Mouse (Mus musculus) lung, embryonic 16.5 days (tissue): Measurements from ENCODE around the gene Sorbs1. TPM values are rescaled to one million over a fixed set of nuclear protein-coding genes. Genes with fewer than 3 reads are reported as not detected.
"Not testable (repeated sequence)": the region's sequence is repeated elsewhere in the genome, so short reads cannot be mapped to it uniquely, and the experiment has no call there.

Experiments used
- ATAC-seq: fragments of 200-750 bp; cut with Nextera tagmentation; 2 replicates; pipeline ENCODE4 v1.8.0; 2017; ENCODE audit warnings: low read depth, mild to moderate bottlenecking, moderate library complexity
- H3K27ac ChIP-seq: fragments of 300-500 bp; sonication (generic); 2 replicates; pipeline ENCODE4 v1.5.1; 2014; ENCODE audit warnings: mild to moderate bottlenecking, control low read depth, low read length
- H3K27me3 ChIP-seq: fragments of 300-500 bp; sonication (generic); 2 replicates; pipeline ENCODE4 v1.6.1; 2014; ENCODE audit warnings: low read depth, low read length, mixed read lengths; ENCODE audit not compliant: control insufficient read depth, insufficient read depth
- H3K36me3 ChIP-seq: fragments of 300-500 bp; sonication (generic); 2 replicates; pipeline ENCODE4 v1.6.1; 2014; ENCODE audit warnings: low read length; ENCODE audit not compliant: control insufficient read depth, insufficient read depth
- H3K4me1 ChIP-seq: fragments of 300-500 bp; sonication (generic); replicated peaks from 2 replicates; pipeline ENCODE4 v1.6.1; 2014; ENCODE audit warnings: low read length, mixed read lengths; ENCODE audit not compliant: control insufficient read depth, insufficient read depth
- H3K4me2 ChIP-seq: fragments of 300-500 bp; sonication (generic); 2 replicates; pipeline ENCODE4 v1.6.1; 2014; ENCODE audit warnings: low read depth, low read length, control low read depth
- H3K4me3 ChIP-seq: fragments of 300-500 bp; sonication (generic); 2 replicates; pipeline ENCODE4 v1.5.1; 2014; ENCODE audit warnings: mild to moderate bottlenecking, low read length, control low read depth
- H3K9ac ChIP-seq: fragments of 300-500 bp; sonication (generic); 2 replicates; pipeline ENCODE4 v1.6.1; 2014; ENCODE audit warnings: low read length, control low read depth
- H3K9me3 ChIP-seq: fragments of 300-500 bp; sonication (generic); 2 replicates; pipeline ENCODE4 v1.6.1; 2016; ENCODE audit warnings: low read length; ENCODE audit not compliant: control insufficient read depth
- WGBS: fragments of 180-500 bp; shearing (Covaris S2); extraction: QIAGEN DNeasy Blood & Tissue Kit; methylation state at CpG from one replicate; pipeline ENCODE4 v1.1.7; 2014; 5-methylcytosine and 5-hydroxymethylcytosine counted together
- polyA plus RNA-seq: library from polyadenylated mRNA; unstranded; fragments of >200 nt; fragmentation: Nextera tagmentation; extraction: Ambion mirVana; gene quantifications from 2 replicates; pipeline ENCODE4 v1.2.1, GENCODE M21; 2015

Sorbs1 gene
- polyA plus RNA-seq, result 45.9 and 51.5 TPM in 2 replicates

GRCm38 (mm10) chr19:40513632-40514078 is at the start of gene Sorbs1:
Sorbs1 (minus strand) TSS chr19:40513779.
- no peaks in the 10 kb centered on the region for H3K36me3 ChIP-seq
- H3K4me1 ChIP-seq, result peaks cover 25% of the 10 kb centered on the region
- H3K9ac ChIP-seq, result peak within 1 kb of the TSS; percentile 88
- H3K27ac ChIP-seq, result peak within 1 kb of the TSS; percentile 86
- no peaks in the 10 kb centered on the region for H3K9me3 ChIP-seq
- no peaks in the 10 kb centered on the region for H3K27me3 ChIP-seq
- peak within 1 kb of the TSS; percentile 74 for H3K4me3 ChIP-seq
- peak within 1 kb of the TSS; percentile 96 for H3K4me2 ChIP-seq
- under 1% methylated on average over 51 of the region's 51 CpGs for WGBS
- peak; percentile 98 for ATAC-seq

GRCm38 (mm10) chr19:40561521-40561920 is 47.9 kb upstream of the Sorbs1 start:
- H3K4me1 ChIP-seq, H3K4me2 ChIP-seq, H3K27me3 ChIP-seq, H3K4me3 ChIP-seq, H3K9me3 ChIP-seq, H3K9ac ChIP-seq, H3K27ac ChIP-seq: not testable (repeated sequence)
- H3K36me3 ChIP-seq, result peaks cover 35% of the 10 kb centered on the region
- 0 out of 2 replicates have a peak, but pooled peaks have one; percentile 49 for ATAC-seq
- 68% methylated on average over 13 of the region's 31 CpGs for WGBS

GRCm38 (mm10) chr19:40556029-40556428 is 42.5 kb upstream of the Sorbs1 start:
- no peaks in the 10 kb centered on the region for H3K9me3 ChIP-seq
- ATAC-seq, result no peak
- no peak overlapping the region for H3K9ac ChIP-seq
- 85% methylated on average over 7 of the region's 7 CpGs for WGBS
- no peak overlapping the region for H3K4me2 ChIP-seq
- H3K36me3 ChIP-seq, result peaks cover 13% of the 10 kb centered on the region
- H3K27ac ChIP-seq, result no peak overlapping the region
- H3K4me3 ChIP-seq, result no peak overlapping the region
- no peaks in the 10 kb centered on the region for H3K27me3 ChIP-seq
- peaks cover 9% of the 10 kb centered on the region; the same call in 1 of the 2 replicates for H3K4me1 ChIP-seq

- Histone ChIP-seq H3K4me3 (no peak overlapping the region), H3K9ac (no peak overlapping the region), H3K27ac (peak overlapping the region; percentile 75; the same call in 1 of the 2 replicates), H3K4me1 (peaks cover 9% of the 10 kb centered on the region; the same call in 1 of the 2 replicates), H3K9me3 (no peaks in the 10 kb centered on the region), H3K27me3 (no peaks in the 10 kb centered on the region), H3K36me3 (peaks cover 16% of the 10 kb centered on the region), H3K4me2 (no peak overlapping the region)
- 88% methylated on average over 8 of the region's 8 CpGs for WGBS
- no peak for ATAC-seq
Measured at GRCm38 (mm10) chr19:40555136-40555535, 41.6 kb upstream of the Sorbs1 start.

GRCm38 (mm10) chr19:40554343-40554742 is 40.8 kb upstream of the Sorbs1 start:
- H3K9me3 ChIP-seq, result no peaks in the 10 kb centered on the region
- peaks cover 9% of the 10 kb centered on the region; the same call in 1 of the 2 replicates for H3K4me1 ChIP-seq
- 49% methylated on average over 11 of the region's 11 CpGs for WGBS
- peak; percentile 60 for ATAC-seq
- H3K9ac ChIP-seq, result no peak overlapping the region
- H3K4me3 ChIP-seq, result no peak overlapping the region
- H3K36me3 ChIP-seq, result peaks cover 16% of the 10 kb centered on the region
- no peaks in the 10 kb centered on the region for H3K27me3 ChIP-seq
- peak overlapping the region; percentile 75 for H3K27ac ChIP-seq
- H3K4me2 ChIP-seq, result no peak overlapping the region

GRCm38 (mm10) chr19:40553849-40554248 is 40.3 kb upstream of the Sorbs1 start:
- H3K9me3 ChIP-seq, result no peaks in the 10 kb centered on the region
- H3K9ac ChIP-seq, result no peak overlapping the region
- H3K36me3 ChIP-seq, result peaks cover 16% of the 10 kb centered on the region
- peak overlapping the region; percentile 3; the same call in 1 of the 2 replicates for H3K4me2 ChIP-seq
- ATAC-seq, result peak; percentile 93
- peaks cover 9% of the 10 kb centered on the region; the same call in 1 of the 2 replicates for H3K4me1 ChIP-seq
- H3K4me3 ChIP-seq, result no peak overlapping the region
- H3K27me3 ChIP-seq, result no peaks in the 10 kb centered on the region
- 63% methylated on average over 6 of the region's 6 CpGs for WGBS
- peak overlapping the region; percentile 75 for H3K27ac ChIP-seq

GRCm38 (mm10) chr19:40553014-40553789 is 39.6 kb upstream of the Sorbs1 start:
- H3K36me3 ChIP-seq, result peaks cover 16% of the 10 kb centered on the region
- peak overlapping the region; percentile 36; the same call in 1 of the 2 replicates for H3K27ac ChIP-seq
- H3K9me3 ChIP-seq, result no peaks in the 10 kb centered on the region
- no peak overlapping the region for H3K4me3 ChIP-seq
- 68% methylated on average over 14 of the region's 14 CpGs for WGBS
- no peak overlapping the region for H3K9ac ChIP-seq
- no peaks in the 10 kb centered on the region for H3K27me3 ChIP-seq
- peak; percentile 55 for ATAC-seq
- peaks cover 9% of the 10 kb centered on the region; the same call in 1 of the 2 replicates for H3K4me1 ChIP-seq
- H3K4me2 ChIP-seq, result peak overlapping the region; percentile 3; the same call in 1 of the 2 replicates

- Histone ChIP-seq H3K4me2 (no peak overlapping the region), H3K36me3 (0 out of 2 replicates have a peak, but pooled peaks cover 5% of the 10 kb centered on the region), H3K27ac (peak overlapping the region; percentile 27; the same call in 1 of the 2 replicates), H3K9ac (no peak overlapping the region), H3K4me3 (no peak overlapping the region), H3K27me3 (no peaks in the 10 kb centered on the region), H3K4me1 (peaks cover 3% of the 10 kb centered on the region; the same call in 1 of the 2 replicates), H3K9me3 (no peaks in the 10 kb centered on the region)
- WGBS, result 53% methylated on average over 6 of the region's 6 CpGs
- no peak for ATAC-seq
Measured at GRCm38 (mm10) chr19:40549516-40550135, 36.0 kb upstream of the Sorbs1 start.
